Mouse (Mus musculus): ENCODE data around the gene Foxp1.

DNA sequence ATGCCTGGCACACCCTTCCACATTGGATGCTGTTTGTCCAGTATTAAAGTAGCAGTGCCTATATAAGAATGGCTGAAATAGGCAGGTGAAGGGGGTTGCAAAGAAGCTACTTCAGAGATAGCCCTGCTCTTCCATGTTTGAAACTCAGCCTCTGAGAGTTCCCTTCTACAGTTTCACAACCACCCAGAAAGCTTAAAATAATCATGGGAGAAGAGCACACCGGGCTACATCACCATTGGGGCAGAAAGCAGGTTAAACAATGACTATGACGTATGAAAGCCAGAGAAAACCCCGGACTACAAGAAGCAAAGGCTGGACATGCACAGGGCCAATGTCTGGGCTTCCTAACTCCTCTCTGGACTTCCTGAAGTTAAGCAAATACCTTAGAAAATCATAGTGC lies 250.3 kb downstream of the Foxp1 start:
- TF ChIP-seq POLR2A (IDR thresholded peaks at IDR 0.05; ENCODE audit: borderline replicate concordance, extremely low read depth, insufficient read depth, insufficient read length, poor library complexity, severe bottlenecking): no peak
- TF ChIP-seq CTCF (IDR thresholded peaks at IDR 0.05; ENCODE audit: borderline replicate concordance, extremely low read depth, insufficient read depth, insufficient read length): no peak

Data from brain, embryonic 14.5 days (tissue).